Mouse (Mus musculus): ENCODE measurements around the gene Arhgef25. TPM values are rescaled to one million over a fixed set of nuclear protein-coding genes. Genes with fewer than 3 reads are reported as not detected.
A peak's percentile ranks its signal among the peaks of the same experiment; 100 is the strongest.

The Arhgef25 gene
- 10 to 100 TPM in 1 of 2 experiments, 1 to 10 TPM in 1; 8.9 to 10.1 TPM for total RNA-seq (2021)
- long read RNA-seq, experiment 1, partial matches to known transcripts: 2 of 6 reads
- long read RNA-seq, experiment 1, other reads (novel, unspliced or antisense): 1 of 6 reads
- long read RNA-seq, experiment 2, partial matches to known transcripts: 0 of 1 reads
- long read RNA-seq, experiment 2, other reads (novel, unspliced or antisense): 1 of 1 reads

- peak; percentile 76 to 81 for DNase-seq
Measured at GRCm38 (mm10) chr10:127189651-127190381, at the start of gene Arhgef25. Gene Arhgef25 (minus strand): TSS chr10:127190083.

DNA sequence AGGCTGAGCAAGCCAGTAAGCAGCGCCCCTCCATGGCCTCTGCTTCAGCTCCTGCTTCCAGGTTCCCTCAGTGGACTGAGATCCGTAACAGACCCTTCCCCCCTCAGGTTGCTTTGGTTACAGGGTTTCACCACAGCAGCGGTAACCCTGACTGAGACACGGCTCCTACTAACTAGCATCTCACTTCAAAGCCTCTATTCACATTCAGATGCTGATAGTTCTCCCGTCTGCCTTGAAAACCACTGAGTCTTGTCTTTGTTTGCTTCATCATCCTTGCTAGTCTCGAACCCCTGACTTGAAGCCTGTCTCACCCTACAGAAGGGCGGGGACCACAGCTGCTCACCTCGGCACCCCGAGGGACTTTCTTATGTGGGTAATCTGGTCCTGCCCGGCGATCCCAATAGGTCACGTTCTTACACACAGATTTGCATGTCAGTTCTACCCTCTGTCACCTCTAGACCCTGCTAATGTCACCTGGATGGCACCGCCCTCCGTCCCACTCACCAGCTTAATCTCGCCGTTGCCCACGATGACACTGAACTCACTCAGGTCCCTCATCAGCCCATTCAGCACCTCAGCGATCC, 48.5 kb upstream of the Arhgef25 start:
- no peak for DNase-seq

DNA sequence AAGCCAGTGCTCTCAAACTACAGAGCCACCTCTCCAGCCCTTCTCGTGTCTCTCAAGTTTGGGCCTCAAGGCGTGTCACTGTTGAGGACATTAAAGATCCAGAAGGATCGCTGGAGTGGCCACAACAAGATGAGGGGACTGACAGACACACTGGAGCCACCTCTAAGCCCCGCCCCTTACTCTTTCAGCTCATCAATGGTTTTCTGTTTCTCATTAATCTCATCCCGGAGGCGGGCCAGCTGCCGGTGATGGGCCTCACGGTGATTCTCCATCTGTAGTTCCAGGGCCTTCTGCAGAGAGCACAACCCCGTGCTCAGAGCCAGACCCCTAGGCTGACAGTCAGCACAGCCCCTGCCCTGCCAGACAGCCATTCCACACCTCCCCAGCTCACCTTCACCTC, 46.7 kb upstream of the Arhgef25 start:
- DNase-seq: no peak

GRCm38 (mm10) chr10:127233141-127233540, 43.3 kb upstream of the Arhgef25 start:
- no peak for DNase-seq

DNA sequence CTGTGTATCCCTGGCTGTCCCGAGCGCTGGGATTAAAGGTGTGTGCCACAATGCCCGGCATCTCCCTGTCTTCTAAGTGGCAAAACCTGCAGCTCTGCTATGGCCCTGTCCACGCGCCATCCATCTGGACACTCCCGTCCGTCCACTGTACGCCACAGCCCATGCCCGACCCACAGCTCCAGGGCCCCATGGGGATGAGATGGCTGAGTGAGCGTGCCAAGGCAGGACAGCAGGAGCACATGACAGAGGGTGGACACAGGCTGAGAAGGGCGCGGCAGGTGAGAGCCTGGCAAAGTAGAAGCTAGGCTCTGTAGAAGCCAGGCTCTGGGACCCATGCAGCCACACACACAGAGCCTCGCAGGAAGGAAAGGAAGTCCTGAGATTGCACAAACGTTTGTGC, 41.9 kb upstream of the Arhgef25 start:
- DNase-seq: no peak

DNA sequence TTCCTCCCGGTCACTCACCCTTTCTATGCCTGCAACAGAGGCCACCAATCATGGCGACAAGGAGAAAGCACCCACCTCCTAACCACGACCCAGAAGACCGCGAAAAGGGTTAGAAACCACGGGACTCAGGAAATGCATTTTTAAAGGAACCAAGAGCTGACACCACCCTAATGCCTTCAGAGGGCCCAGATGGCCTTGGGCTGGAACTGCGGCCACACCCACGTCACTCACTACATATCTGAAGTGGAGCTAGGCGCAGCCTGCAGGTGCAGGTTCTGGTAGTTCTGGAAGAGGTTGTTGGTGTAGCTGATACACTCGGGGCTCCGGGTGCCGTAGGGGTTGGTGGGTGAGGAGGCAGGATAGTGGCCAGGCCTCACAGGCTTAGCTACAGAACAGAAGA, 40.8 kb upstream of the Arhgef25 start:
- DNase-seq: no peak

- peak; percentile 66 to 87 for DNase-seq
Measured at GRCm38 (mm10) chr10:127228897-127229296, 39.0 kb upstream of the Arhgef25 start.

- no peak for DNase-seq
Measured at GRCm38 (mm10) chr10:127227163-127227562, 37.3 kb upstream of the Arhgef25 start.

- no peak for DNase-seq
Measured at GRCm38 (mm10) chr10:127226318-127226895, 36.5 kb upstream of the Arhgef25 start.

- DNase-seq: no peak
Measured at GRCm38 (mm10) chr10:127225732-127226131, 35.8 kb upstream of the Arhgef25 start.

- DNase-seq: no peak
Measured at GRCm38 (mm10) chr10:127225213-127225612, 35.3 kb upstream of the Arhgef25 start.

GRCm38 (mm10) chr10:127218339-127218738, 28.5 kb upstream of the Arhgef25 start:
- DNase-seq: no peak

- no peak for DNase-seq
Measured at GRCm38 (mm10) chr10:127217177-127217576, 27.3 kb upstream of the Arhgef25 start.

GRCm38 (mm10) chr10:127216456-127216855, 26.6 kb upstream of the Arhgef25 start:
- DNase-seq: no peak

DNA sequence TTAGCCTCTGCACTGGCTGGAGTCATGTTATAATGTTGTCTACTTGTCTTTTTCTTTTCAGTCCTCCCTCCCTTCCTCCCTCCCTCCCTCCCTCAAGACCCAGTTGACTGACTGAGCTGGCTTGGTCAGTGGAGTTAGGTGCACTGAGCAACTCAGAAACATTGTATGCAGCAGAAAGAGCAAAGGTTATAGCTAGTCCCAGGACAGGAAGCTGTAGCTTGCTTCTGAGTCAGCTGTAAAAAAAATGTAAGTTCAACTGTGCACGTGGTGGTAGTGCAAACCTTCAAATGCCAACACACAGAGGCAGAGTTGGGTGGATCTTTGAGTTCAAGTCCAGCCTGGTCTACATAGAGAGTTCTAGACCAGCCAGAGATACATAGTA, 24.5 kb upstream of the Arhgef25 start:
- DNase-seq: no peak

DNA sequence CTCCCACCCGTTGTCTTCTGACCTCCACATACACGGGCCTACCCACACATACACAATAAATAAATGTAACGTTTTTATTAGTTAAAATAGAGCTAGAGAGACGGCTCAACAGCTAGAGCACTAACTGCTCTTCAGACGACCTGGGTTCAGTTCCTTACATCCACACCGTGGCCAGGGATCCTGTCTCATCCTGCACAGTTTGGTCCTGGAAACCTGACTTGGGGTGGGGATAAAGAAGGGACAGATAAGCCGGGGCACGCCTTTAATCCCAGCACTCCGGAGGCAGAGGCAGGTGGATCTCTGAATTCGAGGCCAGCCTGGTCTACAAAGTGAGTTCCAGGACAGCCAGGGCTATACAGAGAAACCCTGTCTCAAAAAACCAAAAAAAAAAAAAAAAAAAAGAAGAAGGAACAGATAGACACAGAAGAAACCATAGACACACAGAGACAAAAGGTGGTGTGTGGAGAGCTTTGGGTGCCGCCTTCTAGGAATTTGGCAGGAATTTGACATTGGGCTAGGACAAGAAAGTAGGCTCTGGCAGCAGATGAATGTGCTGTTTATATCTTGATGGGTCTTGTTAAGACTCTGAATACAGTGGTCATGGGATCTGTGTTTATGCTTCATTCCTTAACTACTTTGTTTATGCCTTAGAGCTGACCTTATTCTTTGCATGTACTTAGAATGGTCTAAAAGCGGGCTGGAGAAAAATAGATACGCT, 24.0 kb upstream of the Arhgef25 start:
- DNase-seq: no peak

- DNase-seq: no peak
Measured at GRCm38 (mm10) chr10:127213272-127213671, 23.4 kb upstream of the Arhgef25 start.

GRCm38 (mm10) chr10:127211414-127211854, 21.6 kb upstream of the Arhgef25 start, which contains the start of gene Pip4k2c:
Gene Pip4k2c (minus strand): TSS chr10:127211585.
- DNase-seq: peak; percentile 89 to 93

- peak in 1 of 2 experiments; percentile 48 for DNase-seq
Measured at GRCm38 (mm10) chr10:127210961-127211405, 21.1 kb upstream of the Arhgef25 start.

DNA sequence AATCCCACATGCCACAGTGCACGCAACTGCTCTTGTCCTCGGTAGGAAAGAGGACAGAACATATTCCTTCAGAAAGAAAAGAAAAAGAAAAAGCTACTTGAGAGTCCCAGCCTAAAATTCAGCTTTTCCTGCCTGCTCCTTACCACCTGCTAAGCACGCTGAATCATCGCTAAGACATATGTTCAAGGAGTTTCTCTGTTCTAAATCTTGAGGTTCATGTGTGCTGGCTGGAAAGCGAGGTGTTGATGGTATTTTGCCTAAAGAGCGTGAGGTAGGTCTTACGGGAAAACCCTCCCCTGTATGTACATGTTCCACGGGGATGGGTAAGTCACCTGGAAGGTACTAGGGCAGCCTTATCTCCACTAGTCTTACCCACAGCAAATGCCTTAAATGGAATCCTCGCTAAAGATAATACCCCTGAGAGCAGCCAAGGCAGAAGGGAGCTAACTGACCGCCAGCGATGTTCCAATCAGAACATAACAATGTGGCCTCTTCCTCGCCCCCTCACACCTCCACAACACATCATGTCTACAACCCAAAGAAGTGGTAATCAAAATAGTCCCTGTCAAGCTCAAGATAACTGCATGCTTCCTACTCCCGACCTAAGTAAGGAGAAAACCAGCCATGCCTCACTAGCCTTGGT, 20.2 kb upstream of the Arhgef25 start:
- DNase-seq: no peak

GRCm38 (mm10) chr10:127208921-127209320, 19.0 kb upstream of the Arhgef25 start:
- no peak for DNase-seq

- DNase-seq: no peak
Measured at GRCm38 (mm10) chr10:127205373-127205772, 15.5 kb upstream of the Arhgef25 start.
